Mouse (Mus musculus): ENCODE results near the gene Umad1. TPM values are rescaled to one million over a fixed set of nuclear protein-coding genes. Genes with fewer than 3 reads are reported as not detected.

Umad1 gene
- polyA plus RNA-seq (2012), result 8.3 and 11.6 TPM in 2 replicates

- no peak for TF ChIP-seq GATA1 (IDR thresholded peaks at IDR 0.05; ENCODE audit: low read length)
Measured at GRCm38 (mm10) chr6:8259004-8259666, at the start of gene Umad1, which contains the start of the genes Rpa3 and Gm45062. Gene Umad1 (plus strand): TSS chr6:8259288. Gene Rpa3 (minus strand): TSS chr6:8259173. Gene Gm45062 (plus strand): TSS chr6:8259450.

DNA sequence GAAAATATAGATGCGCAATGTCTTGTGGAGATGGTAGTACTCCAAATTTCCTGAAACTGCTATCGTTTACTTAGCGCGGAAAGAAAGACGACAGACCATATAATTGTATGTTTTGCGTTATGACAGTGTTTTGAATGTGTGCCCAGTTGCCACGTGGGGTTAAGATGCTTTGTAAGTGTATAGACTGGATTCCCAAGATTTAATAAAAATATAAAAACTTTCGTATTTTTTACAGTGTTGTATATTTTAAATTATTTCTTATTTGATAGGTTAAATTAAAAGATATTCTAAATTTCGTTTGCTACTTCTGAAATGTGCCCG, 49.3 kb upstream of the Umad1 start:
- no peak for TF ChIP-seq GATA1 (IDR thresholded peaks at IDR 0.05; ENCODE audit: low read length)

- no peak for TF ChIP-seq GATA1 (IDR thresholded peaks at IDR 0.05; ENCODE audit: low read length)
Measured at GRCm38 (mm10) chr6:8210661-8211060, 48.4 kb upstream of the Umad1 start.

GRCm38 (mm10) chr6:8227035-8227434, 32.1 kb upstream of the Umad1 start:
- no peak for TF ChIP-seq GATA1 (IDR thresholded peaks at IDR 0.05; ENCODE audit: low read length)

DNA sequence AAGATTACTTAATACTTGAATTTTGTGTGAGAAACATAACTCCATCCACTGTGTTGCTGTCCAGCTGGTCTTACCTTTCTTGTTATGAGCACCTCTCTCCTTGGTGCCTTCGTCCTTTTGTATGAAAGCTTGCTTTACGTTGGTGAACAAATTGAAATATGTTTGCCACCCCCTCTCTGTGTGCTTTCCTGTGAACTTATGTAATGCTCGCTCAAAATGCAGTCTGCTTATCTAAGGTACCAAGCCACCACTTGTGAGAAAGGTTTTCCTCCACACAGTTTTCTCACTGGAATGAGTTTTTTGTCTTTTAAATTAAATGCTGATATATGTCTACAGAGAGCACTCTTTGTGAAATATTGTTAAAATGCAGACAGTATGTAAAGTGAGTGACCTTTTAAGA, 30.5 kb upstream of the Umad1 start:
- no peak for TF ChIP-seq GATA1 (IDR thresholded peaks at IDR 0.05; ENCODE audit: low read length)

- no peak for TF ChIP-seq GATA1 (IDR thresholded peaks at IDR 0.05; ENCODE audit: low read length)
Measured at GRCm38 (mm10) chr6:8258316-8258715, 772 bp upstream of the Umad1 start.

DNA sequence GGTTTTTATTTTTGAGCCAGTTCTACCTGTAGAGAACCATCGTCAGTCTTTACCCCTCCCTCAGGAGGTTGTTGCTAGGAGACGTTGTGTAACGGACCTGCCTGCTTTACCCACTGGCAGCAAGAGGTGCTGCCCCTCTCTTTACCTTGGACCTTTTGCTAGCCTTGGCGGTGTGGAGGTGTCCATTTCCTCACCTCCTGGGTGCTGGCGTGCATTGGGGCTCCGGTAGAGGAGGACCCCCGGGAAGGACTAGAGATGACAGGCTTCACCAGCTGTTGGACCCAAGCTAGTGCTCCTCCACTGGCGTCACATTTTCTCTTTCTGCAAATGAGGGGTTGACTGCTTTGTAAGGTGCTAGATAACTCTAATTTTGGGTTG, 568 bp downstream of the Umad1 start:
- TF ChIP-seq GATA1 (IDR thresholded peaks at IDR 0.05; ENCODE audit: low read length), result no peak

- no peak for TF ChIP-seq GATA1 (IDR thresholded peaks at IDR 0.05; ENCODE audit: low read length)
Measured at GRCm38 (mm10) chr6:8271047-8271446, 12.0 kb downstream of the Umad1 start.

DNA sequence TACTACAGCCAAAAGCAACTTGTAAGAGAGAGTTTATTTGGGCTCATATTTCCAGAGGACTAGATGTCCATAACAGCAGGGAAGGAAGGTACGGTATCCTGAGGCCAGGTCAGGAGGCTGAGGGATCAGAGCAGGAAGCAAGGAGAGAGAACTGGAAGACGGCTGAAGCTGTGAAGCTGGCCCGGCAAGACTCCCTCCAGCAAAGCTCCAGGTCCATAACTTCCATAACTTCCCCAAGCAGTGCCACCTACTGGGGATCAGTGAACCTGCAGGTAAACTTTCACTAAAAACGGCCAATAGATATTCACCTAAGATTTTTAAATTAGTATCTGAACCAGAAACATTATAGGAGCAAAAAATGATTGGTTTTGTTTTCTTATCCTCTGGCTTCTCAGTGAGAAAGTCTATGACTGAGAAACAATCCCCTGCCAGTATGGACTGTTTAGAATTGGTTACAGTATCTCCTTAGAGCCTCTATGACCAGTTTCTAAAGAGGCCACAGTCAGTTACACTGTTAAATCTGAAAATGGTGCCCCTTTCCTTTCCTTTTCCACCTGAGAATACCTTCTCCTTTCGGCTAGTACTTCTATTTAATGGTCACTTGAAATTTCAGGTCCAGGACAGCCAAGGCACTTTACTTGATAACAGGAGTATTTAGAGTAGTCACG, 15.4 kb downstream of the Umad1 start:
- TF ChIP-seq GATA1 (IDR thresholded peaks at IDR 0.05; ENCODE audit: low read length), result no peak

DNA sequence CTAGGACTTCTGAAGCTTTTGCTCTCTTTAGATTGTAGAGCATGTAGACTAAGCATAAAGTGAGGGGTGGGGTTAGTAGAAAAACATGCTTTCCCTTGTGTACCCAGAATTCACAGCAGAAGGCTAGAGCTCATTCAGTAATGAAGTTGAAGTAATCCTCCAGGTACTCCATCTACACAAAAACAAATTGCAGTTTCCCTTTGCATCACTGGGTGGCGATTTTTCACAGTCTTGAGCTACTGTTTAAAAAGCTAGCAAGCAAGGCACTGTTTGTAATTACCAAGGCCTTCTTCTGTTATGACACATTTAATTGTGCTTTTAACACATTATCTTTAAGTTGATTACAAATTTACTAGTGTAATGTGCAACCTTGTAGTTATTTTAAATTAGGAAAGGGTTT, 16.0 kb downstream of the Umad1 start:
- TF ChIP-seq GATA1 (IDR thresholded peaks at IDR 0.05; ENCODE audit: low read length), result no peak

- no peak for TF ChIP-seq GATA1 (IDR thresholded peaks at IDR 0.05; ENCODE audit: low read length)
Measured at GRCm38 (mm10) chr6:8276431-8276830, 17.3 kb downstream of the Umad1 start.

GRCm38 (mm10) chr6:8278426-8279002, 19.4 kb downstream of the Umad1 start:
- no peak for TF ChIP-seq GATA1 (IDR thresholded peaks at IDR 0.05; ENCODE audit: low read length)

DNA sequence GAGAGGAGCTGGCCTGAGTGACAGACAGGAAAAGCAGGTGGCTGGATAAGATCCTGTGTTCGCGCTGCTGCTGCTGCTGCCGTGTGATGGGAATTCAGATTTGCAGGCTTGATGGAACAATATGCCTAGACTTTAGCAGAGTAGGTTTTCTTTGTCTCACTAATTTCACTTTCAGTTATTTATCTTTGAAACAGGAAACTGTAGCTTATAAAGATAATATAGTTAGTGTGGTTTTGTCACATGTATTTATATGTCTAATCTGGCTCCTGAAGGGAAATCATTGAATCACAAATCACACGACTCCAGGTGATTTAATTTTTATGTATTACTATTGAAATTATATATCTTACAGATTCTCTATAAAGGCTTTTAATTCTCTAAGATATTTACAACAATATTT, 24.2 kb downstream of the Umad1 start:
- no peak for TF ChIP-seq GATA1 (IDR thresholded peaks at IDR 0.05; ENCODE audit: low read length)

- no peak for TF ChIP-seq GATA1 (IDR thresholded peaks at IDR 0.05; ENCODE audit: low read length)
Measured at GRCm38 (mm10) chr6:8285401-8285960, 26.4 kb downstream of the Umad1 start.

- TF ChIP-seq GATA1 (IDR thresholded peaks at IDR 0.05; ENCODE audit: low read length), result no peak
Measured at GRCm38 (mm10) chr6:8286146-8286545, 27.1 kb downstream of the Umad1 start.

GRCm38 (mm10) chr6:8288755-8289580, 29.9 kb downstream of the Umad1 start:
- no peak for TF ChIP-seq GATA1 (IDR thresholded peaks at IDR 0.05; ENCODE audit: low read length)

Measured in G1E-ER4 (cell line).